8 mouse cellular contexts compared by ENCODE assay signal in the genomic region with DNA sequence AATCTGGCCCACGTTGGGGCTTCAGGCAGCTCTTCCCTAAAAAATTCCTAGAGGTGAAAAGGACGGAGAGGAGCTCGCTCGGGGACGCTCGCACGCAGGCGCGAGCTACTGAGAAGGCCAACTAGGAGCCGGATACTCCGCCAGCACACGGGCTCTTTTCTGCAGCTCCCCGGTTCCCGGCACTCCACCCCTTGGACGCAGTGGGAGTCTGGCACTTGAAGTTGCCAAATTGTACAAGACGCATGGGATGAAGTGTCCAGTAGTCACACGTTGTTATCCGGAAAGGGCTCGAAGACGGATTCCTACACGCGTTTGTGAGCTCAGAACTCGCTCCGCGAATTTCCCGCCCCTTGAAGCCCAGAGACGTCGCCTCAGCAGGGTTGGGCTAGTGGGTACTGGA. TPM values are rescaled to one million over a fixed set of nuclear protein-coding genes. Genes with fewer than 3 reads are reported as not detected.
DNase-seq lines count a peak whose midpoint lies in the region; ATAC-seq and TF ChIP-seq lines count a peak whose summit lies in the region.

No protein-coding gene starts in this region.

- H3K9ac ChIP-seq in forebrain, embryonic 14.5 days (ENCODE audit: low read length) = peak overlapping the region; percentile 61; the same call in 1 of the 2 replicates
- no peak overlapping the region; the same call in 1 of the 2 replicates for H3K9ac ChIP-seq in hindbrain, embryonic 12.5 days

- no peaks in the 10 kb centered on the region for H3K9me3 ChIP-seq in forebrain, embryonic 14.5 days (replicated peaks; ENCODE audit: control insufficient read depth, low read length)
- H3K9me3 ChIP-seq in hindbrain, embryonic 12.5 days (replicated peaks) = no peaks in the 10 kb centered on the region

- H3K4me1 ChIP-seq in forebrain, embryonic 14.5 days (ENCODE audit: control insufficient read depth, insufficient read depth, low read length) = peaks cover 7% of the 10 kb centered on the region
- peaks cover 31% of the 10 kb centered on the region for H3K4me1 ChIP-seq in hindbrain, embryonic 12.5 days
- H3K4me1 ChIP-seq in lung, adult 2 months (ENCODE audit: control insufficient read depth, insufficient read depth, low read length) = no peaks in the 10 kb centered on the region; the same call in none of the 2 replicates

- H3K27ac ChIP-seq in forebrain, embryonic 14.5 days (ENCODE audit: low read depth, low read length) = no peak overlapping the region
- no peak overlapping the region for H3K27ac ChIP-seq in hindbrain, embryonic 12.5 days

- no peak for TF ChIP-seq POLR2A in lung, adult 2 months (IDR thresholded peaks at IDR 0.05; ENCODE audit: borderline replicate concordance, extremely low read depth, low read depth, low read length)

- peak overlapping the region; percentile 93 for H3K4me2 ChIP-seq in forebrain, embryonic 14.5 days (ENCODE audit: low read length)
- H3K4me2 ChIP-seq in hindbrain, embryonic 12.5 days (replicated peaks) = peak overlapping the region; percentile 93

- H3K27me3 ChIP-seq in forebrain, embryonic 14.5 days (replicated peaks; ENCODE audit: control insufficient read depth, insufficient read depth, low read length) = peaks cover 33% of the 10 kb centered on the region
- H3K27me3 ChIP-seq in hindbrain, embryonic 12.5 days = peaks cover 44% of the 10 kb centered on the region

- H3K4me3 ChIP-seq in forebrain, embryonic 14.5 days (ENCODE audit: low read depth, low read length) = peak overlapping the region; percentile 49
- H3K4me3 ChIP-seq in hindbrain, embryonic 12.5 days = peak overlapping the region; percentile 54
- peak overlapping the region; percentile 15 for H3K4me3 ChIP-seq in lung, adult 2 months (replicated peaks; ENCODE audit: extremely low read depth, low read depth, low read length)

- DNase-seq in ovary, postnatal 36 days (ENCODE audit: low spot score) = peak; percentile 40
- DNase-seq in ovary, postnatal 10 days (ENCODE audit: low spot score) = no peak
- DNase-seq in forebrain, embryonic 14.5 days (ENCODE audit: low spot score) = peak; percentile 52
- DNase-seq in lung, adult 2 months = peak; percentile 27
- peak; percentile 56 for DNase-seq in retina, postnatal 1 day
- no peak for DNase-seq in spleen, adult 18-20 months

- ATAC-seq in forebrain, embryonic 14.5 days = no peak
- no peak for ATAC-seq in hindbrain, embryonic 12.5 days (ENCODE audit: low FRiP score)
- ATAC-seq in frontal cortex, adult (ENCODE audit: low TSS enrichment) = no peak

- TF ChIP-seq CTCF in lung, adult 2 months (IDR thresholded peaks at IDR 0.05; ENCODE audit: insufficient read depth, low read length) = no peak

- H3K36me3 ChIP-seq in forebrain, embryonic 14.5 days (ENCODE audit: control insufficient read depth, insufficient read depth, low read length) = no peaks in the 10 kb centered on the region
- H3K36me3 ChIP-seq in hindbrain, embryonic 12.5 days = no peaks in the 10 kb centered on the region

- 1% methylated on average over 28 of the region's 28 CpGs for WGBS in forebrain, embryonic 14.5 days
- WGBS in hindbrain, embryonic 12.5 days = under 1% methylated on average over 28 of the region's 28 CpGs
- WGBS in lung, adult 2 months = 2% methylated on average over 28 of the region's 28 CpGs

RNA-seq across cellular contexts. Expression of a gene that starts 0.8 kb away (rescaled TPM):
- 5.0 and 7.7 TPM in 2 replicates for polyA plus RNA-seq in forebrain, embryonic 14.5 days (2014; fragmentation: Nextera tagmentation; extraction: Ambion mirVana)
- polyA plus RNA-seq in hindbrain, embryonic 12.5 days (2016; fragmentation: Nextera tagmentation; extraction: Ambion mirVana) = 53.8 and 60.1 TPM in 2 replicates
- 15.1 and 22.0 TPM in 2 replicates for polyA plus RNA-seq in lung, adult 2 months (2012; rRNA removed)

RNA-seq across cellular contexts. Expression of a gene that starts 40.2 kb away (rescaled TPM):
- polyA plus RNA-seq in forebrain, embryonic 14.5 days (2014; fragmentation: Nextera tagmentation; extraction: Ambion mirVana) = 791 and 901 TPM in 2 replicates
- 574 and 638 TPM in 2 replicates for polyA plus RNA-seq in hindbrain, embryonic 12.5 days (2016; fragmentation: Nextera tagmentation; extraction: Ambion mirVana)
- 76.1 and 102 TPM in 2 replicates for polyA plus RNA-seq in lung, adult 2 months (2012; rRNA removed)

Comparison
In these comparisons a context has a peak if more than half of its experiments do, and no peak if none do; other contexts are left out.
1. DNase-seq: peak in ovary, postnatal 36 days (single experiment), forebrain, embryonic 14.5 days (single experiment), lung, adult 2 months (single experiment) and retina, postnatal 1 day (single experiment); none in ovary, postnatal 10 days (single experiment) and spleen, adult 18-20 months (0 of 2).
2. Peak in every context shown above with its lines, with median percentiles within 50 percentile points of each other: H3K4me3 ChIP-seq.